Mouse (Mus musculus) erythroid progenitor cell, adult 5-6 weeks (primary cell): ENCODE results near the gene Gpsm1. TPM values are rescaled to one million over a fixed set of nuclear protein-coding genes. Genes with fewer than 3 reads are reported as not detected.

Experiments
- ATAC-seq: replicated peaks from 2 replicates; pipeline ENCODE4 v1.8.0; 2016; ENCODE audit warnings: moderate number of reproducible peaks, mild to moderate bottlenecking, moderate TSS enrichment, inconsistent platforms; ENCODE audit not compliant: poor library complexity, low FRiP score, severe bottlenecking
- total RNA-seq, 2 experiments: library from RNA; stranded (forward) in 1 of 2; stranded (reverse) in 1 of 2; fragments of 150-400 nt in 1 of 2; fragments of 186-747, 209-891 nt in 1 of 2; gene quantifications; 2 replicates each; pipeline versions ENCODE4 v1.2.3 to v1.2.4; 2015 to 2017; ENCODE audit warnings: low replicate concordance in 2 of 2

Gpsm1 gene
- total RNA-seq, 2 experiments from 2014 or later, result 1.4 TPM; not detected in 1

DNA sequence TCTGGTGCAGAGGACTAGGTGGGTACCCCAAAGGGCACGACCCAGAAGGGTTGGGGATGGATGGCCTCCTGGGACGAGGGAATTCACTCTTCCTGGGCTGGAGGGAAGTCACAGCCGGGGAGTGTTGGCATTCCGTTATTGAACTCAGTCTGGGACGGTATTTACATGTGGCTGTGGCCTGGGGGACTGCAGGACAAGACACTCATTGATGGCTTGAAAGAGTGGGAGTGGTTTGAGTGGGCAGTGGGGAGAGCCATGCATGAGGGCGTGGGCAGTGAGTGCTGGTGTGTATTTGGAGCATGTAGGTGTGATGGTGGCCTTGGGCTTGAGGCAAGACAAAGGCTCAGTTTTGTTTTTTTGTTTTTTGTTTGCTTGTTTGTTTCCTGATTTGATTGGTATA is 15.4 kb downstream of the Gpsm1 start:
- ATAC-seq, result no peak

DNA sequence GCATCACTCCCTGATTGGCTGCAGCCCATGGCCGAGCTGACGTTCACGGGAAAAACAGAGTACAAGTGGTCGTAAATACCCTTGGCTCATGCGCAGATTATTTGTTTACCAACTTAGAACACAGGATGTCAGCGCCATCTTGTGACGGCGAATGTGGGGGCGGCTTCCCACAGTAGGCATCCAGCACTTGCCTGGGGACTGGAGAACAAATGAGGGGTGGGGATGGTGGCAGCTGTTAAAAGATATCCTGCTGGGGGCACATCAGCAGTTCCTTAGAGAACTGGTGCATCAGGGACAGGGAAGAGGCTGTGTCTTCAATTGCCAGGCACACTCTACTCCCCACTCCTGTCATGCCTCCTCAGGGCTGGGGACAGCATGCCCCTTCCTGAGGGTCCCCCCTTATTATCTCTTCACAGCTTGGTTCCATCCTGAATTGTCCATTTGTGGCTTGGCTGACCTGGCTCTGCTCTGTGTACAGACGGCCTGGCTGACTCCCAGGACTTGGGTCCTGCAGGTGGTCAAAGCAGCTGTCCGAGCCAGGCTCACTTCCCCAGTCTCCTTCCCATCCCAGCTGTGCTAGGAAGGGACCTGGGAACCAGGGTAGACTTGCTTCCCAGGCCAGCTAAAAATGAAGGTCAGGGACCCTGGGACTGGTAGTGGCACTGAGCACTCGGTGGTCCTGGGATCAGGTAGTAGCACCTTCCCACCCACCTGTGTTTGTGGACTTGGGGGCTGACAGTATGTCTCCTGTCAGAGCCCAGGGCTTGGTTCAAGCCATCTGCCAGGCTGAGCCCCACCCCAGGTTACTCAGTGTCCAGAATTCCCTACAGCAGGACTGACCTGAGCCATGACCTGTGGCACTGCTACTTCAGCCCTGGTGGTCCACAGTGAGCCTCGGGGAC is 23.2 kb downstream of the Gpsm1 start:
- 0 out of 2 replicates have a peak, but pooled peaks have one; percentile 14 for ATAC-seq

DNA sequence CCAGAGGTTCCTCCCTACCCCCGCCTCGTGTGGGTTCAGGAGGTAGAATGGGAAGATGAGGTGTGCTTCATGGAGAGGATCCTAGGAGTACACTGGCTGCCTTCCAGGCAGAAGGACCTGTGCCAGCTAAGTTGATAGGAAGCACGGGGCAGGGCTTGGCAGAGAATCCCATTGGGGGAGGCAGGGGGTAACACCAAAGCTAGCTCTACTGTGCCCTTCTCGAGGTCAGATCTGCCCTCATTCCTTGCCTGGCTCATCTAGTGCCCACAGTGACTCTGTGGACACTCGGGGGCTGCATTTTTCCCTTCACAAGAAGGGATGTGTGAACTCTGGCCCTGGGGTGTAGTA is 23.9 kb downstream of the Gpsm1 start:
- ATAC-seq, result no peak

DNA sequence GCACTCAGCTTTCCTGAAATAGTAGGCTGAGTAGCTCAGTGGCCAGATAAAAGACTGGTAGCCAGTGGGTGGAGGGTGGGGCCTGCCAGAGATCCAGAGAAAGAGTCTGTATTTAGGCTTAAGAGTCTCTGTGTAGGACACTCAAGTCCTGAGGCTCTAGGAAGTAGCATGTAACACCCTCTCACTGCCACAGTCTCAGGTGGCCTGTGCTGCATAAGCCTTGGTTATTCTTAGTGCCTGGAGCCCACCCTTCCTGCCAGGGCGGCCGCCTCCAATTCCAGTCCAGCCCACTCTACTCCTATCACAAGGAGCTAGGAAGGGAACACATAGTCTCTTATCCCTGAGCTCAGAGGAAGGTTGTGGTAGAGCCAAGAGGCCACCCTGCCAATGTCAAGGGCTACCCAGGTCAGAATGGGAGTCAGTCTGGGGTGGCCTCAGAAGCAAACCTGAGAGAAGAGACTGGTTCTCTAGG is 26.2 kb downstream of the Gpsm1 start:
- ATAC-seq, result no peak

DNA sequence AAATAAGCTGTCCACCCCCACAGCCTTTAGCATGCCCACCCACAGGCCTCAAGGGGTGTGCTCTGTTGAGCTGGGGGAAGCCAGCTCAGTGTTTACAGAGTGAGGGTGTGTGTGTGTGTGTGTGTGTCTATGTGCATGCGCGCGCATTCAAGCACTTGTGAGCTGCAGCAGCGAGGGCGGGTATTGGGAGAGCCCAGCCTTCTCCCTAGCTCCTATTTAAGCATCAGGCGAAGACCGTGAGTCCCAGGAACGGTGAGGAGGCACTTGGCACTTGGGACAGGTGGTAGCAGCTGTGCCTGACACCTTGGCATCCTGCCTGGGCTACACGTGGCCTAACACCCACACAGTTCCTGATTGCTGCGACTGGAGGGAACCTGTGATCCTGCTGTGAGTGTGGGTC is 26.7 kb downstream of the Gpsm1 start:
- ATAC-seq, result no peak

DNA sequence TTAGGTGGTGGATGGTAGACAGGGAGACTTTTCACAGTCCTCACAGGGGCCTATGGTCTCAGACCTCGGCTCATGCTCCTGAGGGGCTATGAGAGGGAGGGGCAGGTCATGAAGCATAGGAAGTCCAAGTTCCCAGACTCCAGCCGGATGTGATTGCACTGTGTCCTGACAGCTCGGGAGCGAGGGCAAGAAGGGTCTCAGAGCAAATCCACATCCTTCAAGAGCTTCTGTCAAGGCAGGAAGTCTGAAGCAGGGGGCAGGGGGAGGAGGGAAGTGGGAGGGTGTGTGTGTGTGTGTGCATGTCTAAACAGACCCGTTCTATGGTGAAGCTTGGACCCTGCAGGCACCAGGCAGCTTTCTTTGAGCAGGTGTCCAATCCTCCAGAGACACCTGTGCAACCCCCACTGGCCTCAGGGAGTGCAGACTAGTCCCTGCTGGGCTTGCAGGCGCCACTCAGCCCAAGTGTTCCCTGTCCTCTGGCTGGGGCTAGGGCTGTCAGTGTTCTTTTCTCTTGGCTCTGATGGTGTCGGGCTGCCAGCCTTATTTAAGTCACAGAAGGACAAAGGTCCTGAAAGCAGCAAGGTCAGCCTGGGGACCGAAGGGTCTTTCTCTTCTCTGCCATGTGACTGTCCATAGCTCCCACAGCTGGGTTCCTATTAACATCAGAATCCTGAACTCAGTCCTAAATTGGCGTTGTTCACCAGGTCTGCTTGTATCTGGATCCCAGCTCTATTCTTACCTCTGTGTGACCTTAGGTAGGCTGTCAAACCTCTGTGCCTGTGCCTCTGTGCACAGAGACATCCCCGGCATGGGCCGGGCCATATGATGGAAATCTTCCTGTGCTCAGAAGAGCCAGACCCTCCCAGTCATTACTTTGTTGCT is 27.5 kb downstream of the Gpsm1 start:
- no peak for ATAC-seq

DNA sequence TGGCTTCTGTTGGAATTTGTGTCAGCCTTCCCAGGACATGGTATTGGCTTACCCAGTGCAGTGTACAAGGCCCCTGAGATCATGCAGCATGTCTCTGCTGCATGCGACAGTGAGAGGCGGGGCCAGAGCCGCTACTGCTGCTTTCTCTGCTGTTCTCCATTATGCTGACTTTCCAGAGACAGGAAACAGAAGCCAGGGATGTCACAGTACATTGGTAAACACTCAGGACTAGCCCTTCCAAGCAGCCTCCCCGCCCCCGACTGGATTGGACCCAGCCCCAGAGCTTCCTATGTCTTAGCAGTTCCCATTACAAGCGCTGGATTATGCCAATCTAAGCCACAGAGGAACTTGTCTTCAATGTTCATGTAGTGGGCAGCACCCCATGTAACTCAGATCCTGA is 32.9 kb downstream of the Gpsm1 start:
- ATAC-seq, result no peak

DNA sequence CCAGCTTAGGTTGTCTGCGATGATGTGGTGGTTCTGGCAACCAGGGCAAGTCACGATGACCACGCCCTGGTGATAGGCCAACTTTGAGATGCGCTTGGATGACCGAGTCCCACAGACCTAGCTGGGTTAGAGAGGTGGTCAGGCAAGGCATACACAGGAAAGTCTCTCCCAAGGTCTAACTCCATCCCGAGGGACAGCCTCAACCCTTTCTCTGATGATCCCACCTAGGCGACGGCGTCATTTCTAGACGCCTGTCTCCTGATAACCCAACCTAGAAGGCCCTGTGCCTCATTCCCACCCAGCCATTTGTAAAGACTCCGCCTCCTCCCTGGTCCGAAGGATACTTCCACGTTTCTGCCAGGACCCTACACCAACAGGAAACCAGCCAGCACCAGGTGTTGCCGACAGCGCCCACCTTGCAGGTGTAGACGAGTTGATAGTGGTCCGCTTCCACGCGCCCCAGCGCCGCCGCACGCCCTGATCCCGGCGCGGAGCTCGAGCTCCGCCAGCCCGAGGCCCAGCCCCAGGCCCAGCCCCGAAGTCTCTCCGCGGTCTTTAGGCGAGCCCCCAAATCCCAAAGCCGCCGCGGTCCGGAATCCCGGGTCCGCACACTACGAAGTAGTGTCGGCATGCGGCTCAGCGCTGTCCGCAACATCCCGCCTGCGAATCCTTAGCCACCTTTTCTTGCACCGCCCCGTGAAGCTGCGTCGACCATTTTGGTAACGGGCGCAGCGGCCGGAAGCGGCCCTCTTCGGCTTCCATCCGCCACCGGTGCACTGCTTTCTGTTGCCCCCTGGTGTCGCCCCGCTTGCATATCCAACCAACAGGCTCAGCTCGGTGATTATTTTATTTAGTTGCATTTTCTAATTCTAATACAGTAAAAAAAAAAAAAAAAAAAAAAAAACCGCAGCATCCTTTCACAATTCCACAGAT is 36.3 kb downstream of the Gpsm1 start, which contains the start of gene Dnlz:
Gene Dnlz (minus strand): TSS at position 753 of the 933 bp plus-strand sequence.
- peak; percentile 93 for ATAC-seq

DNA sequence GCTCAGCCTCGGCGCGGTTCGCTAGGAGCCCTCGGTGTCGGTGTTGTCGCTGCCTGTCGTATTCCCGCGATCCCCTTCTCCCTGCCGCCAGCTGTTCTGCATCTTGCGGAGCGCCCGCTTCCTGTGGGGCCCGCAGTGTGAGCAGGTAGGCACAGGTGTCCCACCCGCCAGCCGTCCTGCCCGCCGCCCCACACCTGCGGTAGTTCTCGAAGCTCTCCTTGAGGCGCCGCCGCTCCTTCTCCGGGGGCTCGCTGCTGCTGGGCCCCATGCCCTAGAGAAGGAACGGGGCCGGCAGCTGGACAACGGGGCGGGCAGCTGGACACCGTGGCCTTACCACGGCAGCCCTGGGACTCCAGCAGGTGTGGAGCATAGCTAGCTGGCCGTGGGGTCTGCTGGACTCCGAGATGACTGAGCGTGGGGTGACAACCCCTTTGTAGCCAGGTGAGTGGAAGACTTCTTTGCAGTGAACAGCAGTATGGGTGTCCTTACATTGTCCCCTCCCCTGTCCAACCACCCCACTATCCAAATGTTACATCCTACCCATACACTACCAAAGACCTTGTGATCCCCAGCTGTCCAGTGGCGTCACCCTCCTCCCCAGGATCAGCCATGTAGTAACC is 37.1 kb downstream of the Gpsm1 start:
- ATAC-seq, result peak; percentile 37

DNA sequence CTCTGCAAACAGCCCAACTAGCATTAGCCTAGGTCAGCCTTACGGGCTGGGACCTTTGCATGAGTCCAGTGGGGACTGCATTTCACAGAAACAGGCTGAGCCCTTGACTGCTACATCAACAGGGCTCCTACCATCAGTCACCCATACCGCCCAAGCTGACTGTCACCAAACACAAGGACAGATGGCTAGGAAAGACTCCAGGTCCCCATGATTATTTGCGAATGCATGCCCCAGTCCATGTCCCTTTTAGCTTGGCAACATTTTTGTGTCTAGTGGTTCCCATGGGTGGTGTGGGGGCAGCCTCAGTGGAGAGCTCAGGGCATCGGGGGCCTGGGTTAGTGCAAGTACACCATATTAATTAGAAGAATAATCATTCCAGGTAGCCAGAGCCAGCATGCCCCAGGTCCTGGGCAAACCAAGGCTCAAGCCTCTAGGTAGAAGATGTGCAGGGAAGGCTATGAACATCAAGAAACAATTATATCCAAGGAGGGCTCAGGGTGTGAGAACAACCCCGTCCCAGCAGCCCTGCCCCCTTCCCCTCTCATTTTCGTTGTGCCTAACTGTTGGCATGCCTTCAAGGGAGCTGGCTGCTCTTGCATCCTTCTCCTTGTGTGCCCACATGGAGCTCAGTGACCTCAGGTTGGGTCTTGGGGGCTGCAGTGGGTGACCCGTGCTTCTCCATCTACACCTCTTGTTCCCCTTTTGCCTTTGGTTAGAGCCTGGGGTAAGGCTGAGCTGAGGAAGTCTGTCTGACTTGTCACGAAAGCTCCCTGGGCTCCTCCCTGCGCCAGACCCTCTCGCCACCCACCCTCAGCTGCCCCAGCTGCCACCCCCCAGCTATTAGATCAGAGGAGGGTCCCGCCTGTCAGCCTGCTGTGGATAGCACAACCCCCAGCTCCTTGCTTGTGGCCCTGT is 38.0 kb downstream of the Gpsm1 start:
- no peak for ATAC-seq

DNA sequence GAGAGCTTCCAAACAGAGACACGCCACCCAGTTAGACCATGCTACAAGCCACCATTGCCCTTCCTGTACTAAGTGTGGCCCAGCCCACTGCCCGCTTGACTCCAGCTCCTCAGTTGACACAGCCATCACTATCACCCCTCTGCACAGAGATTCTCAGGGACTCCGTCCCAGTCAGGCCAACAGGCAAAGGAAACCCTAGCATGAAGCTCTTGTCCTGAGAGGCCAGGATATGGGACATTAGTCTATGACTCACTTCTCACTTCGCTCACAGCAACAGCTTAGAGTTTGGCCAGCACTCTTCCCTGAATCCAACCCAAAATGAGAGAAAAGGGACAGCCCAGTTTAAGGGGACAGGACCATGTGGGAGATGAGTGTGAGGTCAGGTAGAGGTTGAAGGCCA is 39.1 kb downstream of the Gpsm1 start:
- no peak for ATAC-seq

DNA sequence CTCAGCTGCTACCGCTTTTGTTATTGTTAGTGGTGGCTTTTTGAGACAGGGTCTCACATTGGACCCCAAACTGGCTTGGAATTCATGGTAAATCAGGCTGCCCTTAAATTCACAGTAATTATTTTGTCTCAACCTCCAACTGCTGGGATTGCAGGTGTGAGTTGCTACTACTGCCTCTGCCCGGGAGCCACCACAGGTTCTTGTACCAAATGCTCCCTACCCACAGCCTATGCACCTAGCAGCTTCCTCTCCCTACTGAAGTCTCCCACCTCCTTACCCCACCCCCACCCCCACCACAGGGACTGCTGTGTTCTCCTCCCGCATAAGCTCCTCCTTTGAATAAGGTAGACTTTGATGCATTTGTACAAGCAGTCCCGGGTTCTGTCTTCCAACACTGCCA is 40.9 kb downstream of the Gpsm1 start:
- no peak for ATAC-seq

DNA sequence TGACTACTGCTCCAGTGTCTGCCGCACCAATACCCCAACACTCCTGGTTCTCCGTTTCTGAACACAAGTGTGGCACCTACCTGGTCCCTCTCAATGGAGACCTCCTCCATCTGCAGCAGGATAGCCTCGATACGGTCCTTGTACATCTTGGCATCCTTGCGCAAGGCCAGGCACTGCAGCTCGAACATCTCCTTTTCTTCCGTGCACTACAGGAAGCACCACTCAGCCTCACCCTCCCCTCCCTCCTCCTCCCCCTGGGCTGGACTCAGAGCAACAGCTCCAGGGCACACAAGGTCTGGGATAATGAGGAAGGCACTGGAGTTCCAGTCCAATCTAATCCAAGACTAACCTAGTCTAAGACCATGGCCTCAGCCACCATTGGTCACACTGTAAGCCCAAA is 41.4 kb downstream of the Gpsm1 start:
- no peak for ATAC-seq

DNA sequence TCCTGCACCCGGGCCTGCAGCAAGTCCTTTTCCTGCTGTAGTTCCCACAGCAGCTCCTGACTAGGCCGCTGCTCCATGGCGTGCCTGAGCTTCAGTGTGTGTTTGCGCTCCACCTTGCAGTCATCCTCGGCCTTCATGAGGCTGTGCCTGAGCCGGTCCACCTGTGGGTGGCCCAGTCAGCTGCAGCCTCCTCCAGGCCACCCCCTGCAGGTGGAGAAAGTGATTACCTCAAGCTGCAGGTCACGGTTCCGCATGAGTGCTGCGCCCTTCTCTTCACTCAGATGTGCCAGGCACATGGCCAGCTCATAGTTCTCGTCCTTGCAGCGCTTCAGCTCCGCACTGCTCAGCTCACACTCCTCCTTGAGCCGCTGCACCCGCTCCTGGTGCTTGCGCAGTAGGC is 42.2 kb downstream of the Gpsm1 start:
- no peak for ATAC-seq

DNA sequence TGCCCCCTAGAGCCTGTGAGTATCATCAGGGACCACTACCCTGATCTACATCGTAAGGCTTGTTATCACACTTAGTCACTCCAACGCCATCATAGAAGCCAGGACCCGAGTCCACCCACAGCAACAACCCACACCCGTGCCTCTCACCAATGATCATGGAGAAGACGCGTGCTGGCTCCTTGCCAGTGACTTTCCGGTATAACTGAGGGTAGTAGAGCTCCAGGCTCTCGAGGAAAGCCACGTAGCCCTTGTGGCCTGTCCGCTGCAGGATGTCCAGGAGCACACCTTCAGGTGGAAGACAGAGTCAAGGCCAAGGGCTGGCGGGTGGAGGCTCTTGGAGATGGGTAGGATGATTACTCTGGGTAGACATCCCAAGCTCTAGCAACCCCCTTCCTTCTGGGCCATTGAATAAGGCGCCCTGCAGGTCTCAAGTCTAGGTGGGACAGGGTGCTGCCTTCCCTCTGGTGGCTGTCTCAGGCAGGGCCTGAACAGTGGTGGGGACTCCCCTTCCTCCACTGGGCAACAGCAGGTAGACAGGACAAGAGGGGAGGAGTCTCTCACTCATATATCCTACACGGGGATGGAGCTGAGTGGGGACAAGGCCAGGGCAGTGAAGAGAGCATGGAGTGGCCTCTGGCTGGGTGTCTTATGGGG is 43.5 kb downstream of the Gpsm1 start:
- no peak for ATAC-seq

DNA sequence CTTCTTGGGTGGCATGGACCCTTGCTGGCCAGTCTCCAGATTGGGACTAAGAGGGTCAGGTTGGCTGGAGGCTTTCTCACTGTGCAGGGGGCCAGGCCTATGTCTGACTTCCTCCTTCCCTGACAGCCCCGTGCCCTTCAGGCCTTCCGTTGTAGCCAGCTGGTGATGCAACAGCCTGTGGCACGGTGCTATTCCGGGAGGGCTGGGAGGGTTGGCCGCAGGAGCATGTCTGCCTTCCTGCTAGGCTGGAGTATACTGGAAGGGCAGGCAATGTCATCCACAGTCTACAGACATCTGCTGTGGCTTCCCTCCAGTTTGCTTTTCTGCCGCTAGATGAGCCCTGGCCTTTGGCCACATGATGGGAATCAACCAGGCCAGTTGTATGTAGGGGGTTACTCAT is 44.7 kb downstream of the Gpsm1 start:
- ATAC-seq, result no peak

DNA sequence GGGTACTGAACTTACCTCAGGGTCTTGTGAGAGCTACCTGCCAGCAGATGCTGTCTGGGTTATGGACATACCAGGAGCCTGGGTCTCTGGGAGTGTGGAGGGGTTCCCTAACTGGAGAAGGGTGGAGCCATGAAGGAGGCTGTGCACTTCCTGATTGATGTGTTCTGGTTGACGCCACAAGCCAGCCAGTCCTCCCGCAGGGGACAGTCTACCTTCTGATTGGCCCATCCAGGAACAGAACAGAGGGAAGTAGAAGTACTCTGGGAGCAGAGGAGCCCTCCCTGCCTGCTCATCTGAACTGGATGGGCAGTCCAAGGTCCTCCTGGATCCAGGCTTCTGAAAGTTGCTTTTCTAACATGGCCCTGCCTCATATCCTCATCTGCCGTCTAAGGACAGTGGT is 45.5 kb downstream of the Gpsm1 start, which contains the start of gene Card9:
Gene Card9 (minus strand): TSS at position 147 of the 400 bp plus-strand sequence.
- ATAC-seq, result no peak

DNA sequence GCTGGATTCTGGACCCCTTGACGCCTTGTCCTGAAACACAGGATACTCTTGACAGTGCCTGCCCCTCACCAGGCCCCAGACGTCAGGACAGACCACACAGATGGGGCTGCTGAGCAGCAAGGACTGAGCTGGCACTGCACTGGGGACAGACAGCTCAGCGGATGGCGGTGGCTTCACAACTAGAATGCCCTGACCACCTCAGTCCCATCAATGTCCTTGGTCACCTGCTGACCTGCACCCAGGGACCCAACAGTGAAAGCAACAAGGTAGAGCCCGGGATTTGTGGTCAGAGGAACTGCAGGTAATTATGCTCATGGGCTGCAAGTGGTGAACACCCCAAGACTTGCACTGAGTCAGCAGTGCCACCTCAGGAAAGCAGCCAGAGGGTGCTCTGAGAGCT is 47.7 kb downstream of the Gpsm1 start:
- no peak for ATAC-seq
